Mouse (Mus musculus): ENCODE results near the gene Rln1. TPM values are rescaled to one million over a fixed set of nuclear protein-coding genes. Genes with fewer than 3 reads are reported as not detected.

The Rln1 gene
- polyA plus RNA-seq, 1 experiment: not detected

GRCm38 (mm10) chr19:29287863-29288262 lies 46.6 kb downstream of the Rln1 start:
- TF ChIP-seq POLR2AphosphoS2 (IDR thresholded peaks at IDR 0.05; ENCODE audit: insufficient read length, low read depth): no peak
- no peak for TF ChIP-seq TCF12 (IDR thresholded peaks at IDR 0.05; ENCODE audit: insufficient read depth, poor library complexity, severe bottlenecking)
- TF ChIP-seq USF1 (IDR thresholded peaks at IDR 0.05; ENCODE audit: low read depth): no peak
- TF ChIP-seq E2F4 (IDR thresholded peaks at IDR 0.05; ENCODE audit: insufficient read depth): no peak
- no peak for TF ChIP-seq TCF3 (IDR thresholded peaks at IDR 0.05; ENCODE audit: insufficient read length, low read depth)
- no peak for TF ChIP-seq SRF (IDR thresholded peaks at IDR 0.05; ENCODE audit: control insufficient read depth, insufficient read length, low read depth)
- no peak for TF ChIP-seq REST (IDR thresholded peaks at IDR 0.05; ENCODE audit: insufficient read depth, insufficient read length)
- TF ChIP-seq MAX (IDR thresholded peaks at IDR 0.05; ENCODE audit: low read depth): no peak
- no peak for TF ChIP-seq MYOG (IDR thresholded peaks at IDR 0.05; ENCODE audit: control insufficient read depth in 1 of 3, insufficient read depth in 1 of 3, insufficient read length in 2 of 3, low read depth in 2 of 3)
- no peak for TF ChIP-seq POLR2A (IDR thresholded peaks at IDR 0.05; ENCODE audit: insufficient read length, low read depth)
- TF ChIP-seq MYOD1 (IDR thresholded peaks at IDR 0.05; ENCODE audit: control insufficient read depth in 1 of 3, insufficient read length in 2 of 3, low read depth in 2 of 3): no peak
- no peak for TF ChIP-seq CEBPB (IDR thresholded peaks at IDR 0.05; ENCODE audit: insufficient read depth, poor library complexity, severe bottlenecking)
- Histone ChIP-seq H3K4me2 (ENCODE audit: low read depth) (no peak overlapping the region), H3K79me2 (ENCODE audit: control insufficient read depth, insufficient read depth) (no peaks in the 10 kb centered on the region), H3ac (ENCODE audit: control insufficient read depth, insufficient read length) (no peak overlapping the region), H3K36me3 (ENCODE audit: control insufficient read depth, insufficient read depth) (peaks cover 3% of the 10 kb centered on the region), H3K27me3 (ENCODE audit: control insufficient read depth, insufficient read depth, insufficient read length) (no peaks in the 10 kb centered on the region), H3K4me3 (no peak overlapping the region)

- H3K4me2 ChIP-seq (ENCODE audit: low read depth): no peak overlapping the region
- H3ac ChIP-seq (ENCODE audit: control insufficient read depth, insufficient read length): no peak overlapping the region
- H3K36me3 ChIP-seq (ENCODE audit: control insufficient read depth, insufficient read depth): peaks cover 3% of the 10 kb centered on the region
- H3K79me2 ChIP-seq (ENCODE audit: control insufficient read depth, insufficient read depth): no peaks in the 10 kb centered on the region
- H3K4me3 ChIP-seq: no peak overlapping the region
- no peaks in the 10 kb centered on the region for H3K27me3 ChIP-seq (ENCODE audit: control insufficient read depth, insufficient read depth, insufficient read length)
- TF ChIP-seq USF1 (IDR thresholded peaks at IDR 0.05; ENCODE audit: low read depth) (no peak), E2F4 (IDR thresholded peaks at IDR 0.05; ENCODE audit: insufficient read depth) (no peak), CEBPB (IDR thresholded peaks at IDR 0.05; ENCODE audit: insufficient read depth, poor library complexity, severe bottlenecking) (no peak), POLR2A (IDR thresholded peaks at IDR 0.05; ENCODE audit: insufficient read length, low read depth) (no peak), MAX (IDR thresholded peaks at IDR 0.05; ENCODE audit: low read depth) (no peak), MYOG (IDR thresholded peaks at IDR 0.05; ENCODE audit: control insufficient read depth in 1 of 3, insufficient read depth in 1 of 3, insufficient read length in 2 of 3, low read depth in 2 of 3) (no peak), TCF3 (IDR thresholded peaks at IDR 0.05; ENCODE audit: insufficient read length, low read depth) (no peak), REST (IDR thresholded peaks at IDR 0.05; ENCODE audit: insufficient read depth, insufficient read length) (no peak), MYOD1 (IDR thresholded peaks at IDR 0.05; ENCODE audit: control insufficient read depth in 1 of 3, insufficient read length in 2 of 3, low read depth in 2 of 3) (no peak), SRF (IDR thresholded peaks at IDR 0.05; ENCODE audit: control insufficient read depth, insufficient read length, low read depth) (no peak), TCF12 (IDR thresholded peaks at IDR 0.05; ENCODE audit: insufficient read depth, poor library complexity, severe bottlenecking) (no peak), POLR2AphosphoS2 (IDR thresholded peaks at IDR 0.05; ENCODE audit: insufficient read length, low read depth) (no peak)
Observed at GRCm38 (mm10) chr19:29285451-29285869, 49.0 kb downstream of the Rln1 start.

Other genes with a start within 250 kb of the Rln1 start
- gene Rcl1, start 233.3 kb downstream of the Rln1 start, polyA plus RNA-seq (2012; fragmentation: generic; extraction: Trizol): 19.1 TPM
- 3.3 TPM for gene Jak2, start 82.8 kb downstream of the Rln1 start, polyA plus RNA-seq (2012; fragmentation: generic; extraction: Trizol)
- gene Insl6, start 9.3 kb downstream of the Rln1 start, polyA plus RNA-seq (2012; fragmentation: generic; extraction: Trizol): 1.9 TPM
- 25.1 TPM for gene Plgrkt, start 32.7 kb upstream of the Rln1 start, polyA plus RNA-seq (2012; fragmentation: generic; extraction: Trizol)
- gene Cd274, start 32.8 kb upstream of the Rln1 start, polyA plus RNA-seq (2012; fragmentation: generic; extraction: Trizol): 0.25 TPM
- gene Pdcd1lg2, start 76.2 kb upstream of the Rln1 start, polyA plus RNA-seq (2012; fragmentation: generic; extraction: Trizol): not detected
- gene Ric1, start 187.6 kb upstream of the Rln1 start, polyA plus RNA-seq (2012; fragmentation: generic; extraction: Trizol): 7.2 TPM